In genomic region chrX:18824971-18825370, GRCm38 (mm10) we compare ENCODE assay signal across 4 mouse cellular contexts.
DNase-seq lines count a peak whose midpoint lies in the region.
"Not testable (repeated sequence)": the region's sequence is repeated elsewhere in the genome, so short reads cannot be mapped to it uniquely, and the experiment has no call there.

No protein-coding gene starts in this region.

- H3K27ac ChIP-seq in ES-E14 (ENCODE audit: insufficient read depth, low read depth, low read length, poor library complexity, severe bottlenecking) = peak overlapping the region; percentile 62; the same call in 1 of the 2 replicates

- not testable (repeated sequence) for H3K4me3 ChIP-seq in ES-E14 (ENCODE audit: insufficient read depth in 1 of 2, low read depth in 1 of 2, low read length in 2 of 2, poor library complexity in 1 of 2, severe bottlenecking in 1 of 2)

- H3K9me3 ChIP-seq in ES-E14 (ENCODE audit: control insufficient read depth, insufficient read depth, low read depth, low read length) = not testable (repeated sequence)

- H3K36me3 ChIP-seq in ES-E14 (ENCODE audit: control insufficient read depth, insufficient read depth, low read length, poor library complexity, severe bottlenecking) = not testable (repeated sequence)

- in situ Hi-C loops in ES-E14 (cut with MboI; ENCODE audit: low sequenced_read_pairs in 2 of 2, unreplicated experiment in 2 of 2) = not testable (repeated sequence)

- not testable (repeated sequence) for H3K4me1 ChIP-seq in ES-E14 (ENCODE audit: control insufficient read depth in 2 of 2, insufficient read depth in 2 of 2, low read length in 2 of 2, poor library complexity in 1 of 2)

- peak; percentile 72 for DNase-seq in ES-CJ7 (ENCODE audit: low read depth, low spot score)
- DNase-seq in ES-E14 (ENCODE audit: low read depth, low spot score) = not testable (repeated sequence)
- peak; percentile 79 for DNase-seq in R1 (ENCODE audit: low read depth, low spot score)
- DNase-seq in ZHBTc4 (ENCODE audit: low read depth, low spot score) = peak; percentile 60

- not testable (repeated sequence) for H3K9ac ChIP-seq in ES-E14 (ENCODE audit: insufficient read depth, low read depth, low read length, poor library complexity, severe bottlenecking)
